Mouse (Mus musculus) G1E-ER4 (cell line): ENCODE results near the gene Gm33543. TPM values are rescaled to one million over a fixed set of nuclear protein-coding genes. Genes with fewer than 3 reads are reported as not detected.

Experiments
- GATA1 ChIP-seq: IDR thresholded peaks from one replicate; pipeline ENCODE4 v1.8.0; 2012; ENCODE audit warnings: low read length, inconsistent platforms
- polyA plus RNA-seq: library from polyadenylated mRNA; stranded (reverse); fragments of >175 nt; gene quantifications from 2 replicates; pipeline ENCODE4 v1.2.3, GENCODE M21; 2012

Gene Gm33543
- polyA plus RNA-seq, 1 experiment, result not detected

GRCm38 (mm10) chr10:95846739-95847138 is 4.0 kb upstream of the Gm33543 start:
- TF ChIP-seq GATA1, result no peak

DNA sequence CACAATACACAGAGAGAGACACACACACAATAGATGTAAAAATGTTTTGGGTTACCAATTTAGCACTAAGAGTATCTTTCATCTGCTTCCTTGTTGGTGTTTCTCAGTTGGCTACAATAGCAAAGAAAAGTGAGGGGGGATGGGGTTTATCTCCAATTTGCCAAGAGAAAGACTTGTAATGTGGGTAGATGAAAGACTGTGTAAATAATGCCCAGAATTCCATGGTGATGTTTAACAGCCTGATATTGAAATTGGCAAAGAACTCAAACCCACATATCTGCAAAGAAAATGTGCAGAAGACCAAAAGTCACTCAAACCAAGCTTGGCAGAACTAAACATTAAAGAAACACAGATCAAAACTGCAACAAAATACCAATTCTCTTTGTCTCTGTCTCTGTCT is 3.6 kb upstream of the Gm33543 start:
- no peak for TF ChIP-seq GATA1

DNA sequence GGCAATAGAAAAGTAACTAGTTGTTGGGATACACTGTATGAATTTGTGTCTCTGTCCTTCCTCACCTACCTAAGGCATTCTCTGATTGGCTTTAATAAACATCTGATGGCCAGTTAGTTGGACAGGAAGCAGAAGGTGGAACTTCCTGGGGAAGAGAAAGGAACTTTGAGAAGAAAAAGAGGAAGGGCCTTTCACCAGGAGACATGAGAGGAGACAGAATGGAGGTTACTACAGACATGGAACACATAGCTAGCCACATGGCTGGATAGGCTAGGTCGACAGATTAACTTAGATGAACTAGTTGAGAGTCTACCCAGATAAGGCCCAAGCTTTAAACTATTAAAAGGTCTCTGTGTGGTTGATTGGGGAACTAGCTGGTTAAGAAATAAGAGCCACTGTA is 1.1 kb upstream of the Gm33543 start:
- TF ChIP-seq GATA1, result no peak

GRCm38 (mm10) chr10:95841241-95841640 is 1.5 kb downstream of the Gm33543 start:
- no peak for TF ChIP-seq GATA1

GRCm38 (mm10) chr10:95839803-95840202 is 2.9 kb downstream of the Gm33543 start:
- no peak for TF ChIP-seq GATA1

- TF ChIP-seq GATA1, result no peak
Measured at GRCm38 (mm10) chr10:95839036-95839435, 3.7 kb downstream of the Gm33543 start.

DNA sequence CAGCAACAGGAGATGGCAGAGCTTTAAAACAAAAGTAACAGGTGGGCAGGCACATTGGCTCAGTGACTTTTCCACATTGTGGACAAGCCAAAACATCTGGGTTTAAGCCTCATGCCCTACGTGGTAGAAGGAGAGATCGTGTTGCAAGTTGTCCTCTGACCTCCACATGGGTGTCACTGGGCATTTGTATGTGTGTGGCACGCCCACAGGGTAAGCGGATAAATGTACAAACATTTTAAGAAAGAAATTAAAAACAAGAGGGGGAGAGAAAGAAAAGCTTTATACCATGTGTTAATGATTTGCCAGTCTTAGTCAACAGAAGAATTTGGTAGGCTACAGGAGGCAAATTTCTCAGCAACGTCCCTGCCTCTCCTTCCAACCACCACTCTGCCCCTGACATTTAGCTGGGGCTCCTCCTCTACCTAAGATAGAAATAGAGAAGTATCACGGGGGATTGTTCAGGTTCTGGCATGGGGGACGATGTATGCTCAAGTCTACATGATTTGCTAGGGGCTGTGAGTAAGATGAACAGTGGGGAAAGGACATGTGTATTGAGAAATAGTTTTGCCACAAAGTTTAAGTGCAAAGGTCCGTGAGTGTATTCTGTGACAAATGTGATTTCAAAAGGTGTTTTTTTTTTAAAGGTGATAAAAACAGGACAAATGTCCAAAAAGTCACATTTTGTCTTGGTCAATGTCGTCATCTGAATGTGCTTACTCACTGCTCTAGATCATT is 6.0 kb downstream of the Gm33543 start:
- no peak for TF ChIP-seq GATA1

DNA sequence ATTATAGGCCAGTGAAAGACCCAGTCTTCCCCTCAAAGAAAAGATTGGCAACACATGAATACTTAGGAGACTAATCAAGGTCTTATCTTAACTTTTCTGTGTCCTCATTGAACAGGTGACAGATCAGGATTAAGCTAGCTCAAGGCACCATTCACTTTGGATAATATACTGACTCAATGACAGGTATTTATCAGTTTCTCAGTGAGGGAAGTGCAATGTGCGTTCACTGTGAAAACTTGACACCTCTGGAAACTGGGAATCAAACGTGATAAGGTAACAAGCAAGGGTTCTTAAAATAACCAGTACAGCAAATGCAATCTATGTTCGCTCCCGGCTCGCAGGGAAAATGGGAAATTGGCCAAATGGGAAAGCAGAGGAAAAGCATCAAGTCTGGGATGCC is 11.8 kb downstream of the Gm33543 start:
- TF ChIP-seq GATA1, result no peak

GRCm38 (mm10) chr10:95829471-95829870 is 13.3 kb downstream of the Gm33543 start:
- no peak for TF ChIP-seq GATA1

- no peak for TF ChIP-seq GATA1
Measured at GRCm38 (mm10) chr10:95828374-95828773, 14.4 kb downstream of the Gm33543 start.

DNA sequence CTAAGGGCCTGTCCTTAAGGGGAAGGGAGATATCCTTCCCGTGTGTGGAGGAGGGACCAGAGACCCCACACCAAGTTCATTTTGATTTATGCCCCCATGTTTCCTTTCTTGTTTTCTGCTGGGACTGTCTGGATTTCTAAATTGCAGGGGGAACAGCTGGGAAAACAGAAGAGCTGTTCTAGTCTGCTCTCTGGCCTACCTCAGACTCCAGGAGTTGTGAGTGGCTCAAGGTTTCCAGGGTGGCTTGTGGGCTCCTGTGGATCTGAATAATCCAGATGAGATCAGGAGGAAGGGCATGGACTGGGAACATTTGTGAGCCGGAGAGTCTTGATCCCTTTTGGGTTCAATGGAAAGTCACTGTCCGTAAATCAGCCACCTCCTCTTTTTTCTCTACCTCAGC is 17.1 kb downstream of the Gm33543 start:
- TF ChIP-seq GATA1, result no peak

DNA sequence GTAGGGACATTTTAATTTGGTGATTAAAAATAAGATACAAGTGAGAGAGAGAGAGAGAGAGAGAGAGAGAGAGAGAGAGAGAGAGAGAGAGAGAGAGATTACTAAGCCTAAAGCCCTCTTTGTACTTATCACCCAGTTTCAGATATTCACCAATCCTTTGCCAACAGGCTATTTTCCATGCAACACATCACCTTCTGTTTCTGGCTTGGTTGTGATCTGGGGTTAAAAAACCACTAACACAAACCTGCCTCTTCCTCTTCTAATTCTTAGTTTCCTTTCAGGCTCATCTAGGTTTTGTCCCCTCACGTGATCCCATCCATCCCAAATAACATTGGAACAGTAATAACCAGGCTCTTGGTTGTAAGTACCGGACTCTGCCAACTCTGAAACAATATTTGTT is 24.2 kb downstream of the Gm33543 start:
- no peak for TF ChIP-seq GATA1

DNA sequence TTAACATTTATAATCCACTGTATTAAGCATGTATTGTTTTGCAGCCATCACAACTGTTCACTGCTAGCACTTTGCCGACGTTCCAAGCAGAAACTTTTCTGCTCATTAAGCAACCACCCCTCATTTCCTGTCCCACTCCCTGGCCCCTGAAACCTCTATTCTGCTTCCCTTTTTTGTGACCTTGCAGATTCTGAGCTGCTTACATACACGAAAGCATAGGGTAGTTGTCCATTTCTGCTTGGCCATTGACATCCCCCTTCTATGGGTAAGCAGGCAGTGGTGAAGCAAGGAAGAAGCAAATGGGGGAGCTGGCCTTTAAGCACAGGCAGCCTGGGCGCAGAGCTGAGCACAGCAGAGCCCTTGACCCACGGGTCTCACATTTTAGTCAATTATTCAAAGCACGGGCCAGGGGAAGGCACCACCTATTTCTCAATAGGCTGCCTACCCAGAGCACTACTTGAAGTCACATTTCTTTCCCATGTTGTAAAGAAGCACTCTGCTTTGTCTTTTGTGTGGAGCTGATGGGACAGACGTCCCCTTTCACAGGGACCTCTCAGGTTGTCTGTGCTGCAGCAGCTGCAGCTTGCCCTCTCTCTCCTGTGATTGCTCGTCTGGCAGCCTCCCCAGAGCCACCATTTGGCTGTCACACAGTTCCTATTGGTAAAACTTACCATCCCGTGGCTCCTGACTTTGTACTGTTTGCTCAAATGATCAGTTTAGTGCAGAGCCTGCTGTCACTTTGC is 25.1 kb downstream of the Gm33543 start:
- no peak for TF ChIP-seq GATA1

GRCm38 (mm10) chr10:95814351-95814750 is 28.4 kb downstream of the Gm33543 start:
- no peak for TF ChIP-seq GATA1

- no peak for TF ChIP-seq GATA1
Measured at GRCm38 (mm10) chr10:95811869-95812268, 30.9 kb downstream of the Gm33543 start.

- TF ChIP-seq GATA1, result no peak
Measured at GRCm38 (mm10) chr10:95801443-95801811, 41.3 kb downstream of the Gm33543 start.
